ENCODE assay signal across 17 mouse cellular contexts in genomic region chr7:28792391-28793185, GRCm38 (mm10). TPM values are rescaled to one million over a fixed set of nuclear protein-coding genes. Genes with fewer than 3 reads are reported as not detected.
A peak's percentile ranks its signal among the peaks of the same experiment; 100 is the strongest.
DNase-seq lines count a peak whose midpoint lies in the region; TF ChIP-seq lines count a peak whose summit lies in the region.
"Had no signal": no experiment of that assay in that cellular context is flagged by ENCODE, and none has a peak within 500 bp of the region (broad histone marks: within the 10 kb centered on the region; RNA-seq: fewer than 3 reads in every experiment).

No protein-coding gene starts in this region.

- H3K4me1 ChIP-seq in spleen, adult 2 months (ENCODE audit: control insufficient read depth, insufficient read depth, insufficient read length), result peaks cover 47% of the 10 kb centered on the region
- H3K4me1 ChIP-seq in ES-Bruce4 (ENCODE audit: control insufficient read depth, insufficient read depth, low read length), result peaks cover 7% of the 10 kb centered on the region
- peaks cover 63% of the 10 kb centered on the region for H3K4me1 ChIP-seq in limb, embryonic 10.5 days

- TF ChIP-seq EP300 in ES-Bruce4 (IDR thresholded peaks at IDR 0.05; ENCODE audit: insufficient read depth, low read depth, low read length), result no peak

- no peaks in the 10 kb centered on the region for H3K27me3 ChIP-seq in spleen, adult 2 months (ENCODE audit: control insufficient read depth, insufficient read depth, low read length)
- no peaks in the 10 kb centered on the region for H3K27me3 ChIP-seq in ES-Bruce4 (ENCODE audit: control insufficient read depth, insufficient read depth, low read length, poor library complexity, severe bottlenecking)
- no peaks in the 10 kb centered on the region for H3K27me3 ChIP-seq in limb, embryonic 10.5 days (ENCODE audit: low read depth, poor library complexity, severe bottlenecking)
- H3K27me3 ChIP-seq: embryonic facial prominence, embryonic 13.5 days; forebrain, embryonic 13.5 days; hindbrain, embryonic 13.5 days; lung, embryonic 15.5 days; neural tube, embryonic 13.5 days had no signal

- no peak for TF ChIP-seq CTCF in spleen, adult 2 months (IDR thresholded peaks at IDR 0.05; ENCODE audit: extremely low read depth, insufficient read depth, insufficient read length, insufficient replicate concordance)
- TF ChIP-seq CTCF in ES-Bruce4 (IDR thresholded peaks at IDR 0.05; ENCODE audit: low read depth, low read length), result peak; percentile 35

- no peak for TF ChIP-seq POLR2A in spleen, adult 2 months (IDR thresholded peaks at IDR 0.05; ENCODE audit: low read depth, low read length)
- no peak for TF ChIP-seq POLR2A in ES-Bruce4 (IDR thresholded peaks at IDR 0.05; ENCODE audit: insufficient read depth, low read length)

- H3K9me3 ChIP-seq in ES-Bruce4 (replicated peaks; ENCODE audit: control insufficient read depth, insufficient read depth, low read length, poor library complexity, severe bottlenecking), result no peaks in the 10 kb centered on the region
- no peaks in the 10 kb centered on the region for H3K9me3 ChIP-seq in limb, embryonic 10.5 days (replicated peaks)
- H3K9me3 ChIP-seq: embryonic facial prominence, embryonic 13.5 days; forebrain, embryonic 13.5 days; hindbrain, embryonic 13.5 days; lung, embryonic 15.5 days; midbrain, embryonic 13.5 days; neural tube, embryonic 13.5 days had no signal

- peak in 1 of 2 experiments; percentile 35 for DNase-seq in spleen, adult 2 months (ENCODE audit: low read depth in 1 of 2, low spot score in 2 of 2)
- no peak for DNase-seq in spleen, postnatal 4 days (ENCODE audit: low spot score in 2 of 2)
- DNase-seq in limb, embryonic 10.5 days (ENCODE audit: low spot score), result no peak
- peak; percentile 46 to 57 for DNase-seq in thymus, postnatal 36 days
- DNase-seq in cerebellum, postnatal 36 days, result no peak
- DNase-seq in urinary bladder, postnatal 25 days (ENCODE audit: low spot score), result no peak
- no peak for DNase-seq in c-Kit-positive CD71-positive TER-119-positive erythroid progenitor cells, embryonic 14.5 days (ENCODE audit: low spot score)
- DNase-seq: cerebellum, adult 9-11 months; gastrocnemius, postnatal 14 days; layer of hippocampus, adult 9-11 months had no signal

- 47% methylated on average over 14 of the region's 14 CpGs for WGBS in spleen, adult 2 months
- 78% methylated on average over 14 of the region's 14 CpGs for WGBS in limb, embryonic 10.5 days

- H3K27ac ChIP-seq in spleen, adult 2 months (ENCODE audit: insufficient read depth, low read length), result peak overlapping the region; percentile 86
- no peak overlapping the region for H3K27ac ChIP-seq in ES-Bruce4 (ENCODE audit: insufficient read depth, low read length)
- peak overlapping the region; percentile 76 for H3K27ac ChIP-seq in limb, embryonic 10.5 days
- H3K27ac ChIP-seq: embryonic facial prominence, embryonic 13.5 days; forebrain, embryonic 13.5 days; hindbrain, embryonic 13.5 days; lung, embryonic 15.5 days; midbrain, embryonic 13.5 days; neural tube, embryonic 13.5 days had no signal

- H3K36me3 ChIP-seq in spleen, adult 2 months (ENCODE audit: control insufficient read depth, insufficient read depth, low read length), result no peaks in the 10 kb centered on the region
- no peaks in the 10 kb centered on the region for H3K36me3 ChIP-seq in ES-Bruce4 (ENCODE audit: control insufficient read depth, insufficient read depth, low read length, poor library complexity, severe bottlenecking)
- H3K36me3 ChIP-seq in limb, embryonic 10.5 days, result peaks cover 7% of the 10 kb centered on the region; the same call in 1 of the 2 replicates
- H3K36me3 ChIP-seq: lung, embryonic 15.5 days had no signal

- H3K4me3 ChIP-seq in spleen, adult 2 months (ENCODE audit: extremely low read depth, insufficient read depth, insufficient read length), result peak overlapping the region; percentile 31; the same call in 1 of the 2 replicates
- peak overlapping the region; percentile 10; the same call in 1 of the 2 replicates for H3K4me3 ChIP-seq in ES-Bruce4 (ENCODE audit: low read depth, low read length)
- H3K4me3 ChIP-seq in limb, embryonic 10.5 days, result no peak overlapping the region
- H3K4me3 ChIP-seq: embryonic facial prominence, embryonic 13.5 days; forebrain, embryonic 13.5 days; hindbrain, embryonic 13.5 days; lung, embryonic 15.5 days; midbrain, embryonic 13.5 days; neural tube, embryonic 13.5 days had no signal

- no peak overlapping the region for H3K9ac ChIP-seq in ES-Bruce4 (ENCODE audit: low read depth, poor library complexity, severe bottlenecking)
- H3K9ac ChIP-seq: embryonic facial prominence, embryonic 13.5 days; forebrain, embryonic 13.5 days; hindbrain, embryonic 13.5 days; lung, embryonic 15.5 days; midbrain, embryonic 13.5 days; neural tube, embryonic 13.5 days had no signal

RNA-seq across cellular contexts. Expression of gene Rinl, which starts 3.8 kb away (rescaled TPM):
- 35.4 and 36.4 TPM in 2 replicates for polyA plus RNA-seq in spleen, adult 2 months (2012; rRNA removed)
- polyA plus RNA-seq in ES-Bruce4 (2011; ENCODE audit: insufficient read depth, insufficient read length, low read depth, missing spikeins), result 24.6 and 28.0 TPM in 2 replicates
- polyA plus RNA-seq in limb, embryonic 10.5 days (2016; fragmentation: Nextera tagmentation; extraction: Ambion mirVana), result 2.7 and 3.0 TPM in 2 replicates

RNA-seq across cellular contexts. Expression of gene Hnrnpl, which starts 15.8 kb away (rescaled TPM):
- 189 and 209 TPM in 2 replicates for polyA plus RNA-seq in spleen, adult 2 months (2012; rRNA removed)
- 633 and 662 TPM in 2 replicates for polyA plus RNA-seq in ES-Bruce4 (2011; ENCODE audit: insufficient read depth, insufficient read length, low read depth, missing spikeins)
- polyA plus RNA-seq in limb, embryonic 10.5 days (2016; fragmentation: Nextera tagmentation; extraction: Ambion mirVana), result 335 and 336 TPM in 2 replicates

RNA-seq across cellular contexts. Expression of gene Nfkbib, which starts 25.3 kb away (rescaled TPM):
- polyA plus RNA-seq in spleen, adult 2 months (2012; rRNA removed), result 51.1 and 67.9 TPM in 2 replicates
- polyA plus RNA-seq in ES-Bruce4 (2011; ENCODE audit: insufficient read depth, insufficient read length, low read depth, missing spikeins), result 23.8 and 27.9 TPM in 2 replicates
- polyA plus RNA-seq in limb, embryonic 10.5 days (2016; fragmentation: Nextera tagmentation; extraction: Ambion mirVana), result 50.5 and 63.1 TPM in 2 replicates

RNA-seq across cellular contexts. Expression of gene Sirt2, which starts 26.1 kb away (rescaled TPM):
- polyA plus RNA-seq in spleen, adult 2 months (2012; rRNA removed), result 48.4 and 53.3 TPM in 2 replicates
- polyA plus RNA-seq in ES-Bruce4 (2011; ENCODE audit: insufficient read depth, insufficient read length, low read depth, missing spikeins), result 28.1 and 30.5 TPM in 2 replicates
- polyA plus RNA-seq in limb, embryonic 10.5 days (2016; fragmentation: Nextera tagmentation; extraction: Ambion mirVana), result 59.8 and 74.5 TPM in 2 replicates

RNA-seq across cellular contexts. Expression of gene Ech1, which starts 32.4 kb away (rescaled TPM):
- 101 and 108 TPM in 2 replicates for polyA plus RNA-seq in spleen, adult 2 months (2012; rRNA removed)
- polyA plus RNA-seq in ES-Bruce4 (2011; ENCODE audit: insufficient read depth, insufficient read length, low read depth, missing spikeins), result 41.3 and 53.0 TPM in 2 replicates
- polyA plus RNA-seq in limb, embryonic 10.5 days (2016; fragmentation: Nextera tagmentation; extraction: Ambion mirVana), result 69.1 and 90.7 TPM in 2 replicates

Comparison
In these comparisons a context has a peak if more than half of its experiments do, and no peak if none do; other contexts are left out.
1. DNase-seq: peak in thymus, postnatal 36 days (2 of 2); none in spleen, postnatal 4 days (0 of 2), limb, embryonic 10.5 days (single experiment), cerebellum, postnatal 36 days (0 of 2), urinary bladder, postnatal 25 days (single experiment) and c-Kit-positive CD71-positive TER-119-positive erythroid progenitor cells, embryonic 14.5 days (single experiment).